In genomic region chr1:80626800-80627199, GRCm38 (mm10) we compare ENCODE assay signal across 17 mouse cellular contexts.
"Had no signal": no experiment of that assay in that cellular context is flagged by ENCODE, and none has a peak within 500 bp of the region (broad histone marks: within the 10 kb centered on the region; RNA-seq: fewer than 3 reads in every experiment).

No protein-coding gene starts in this region.

- H3K27ac ChIP-seq: liver, embryonic 14.5 days; midbrain, embryonic 13.5 days; midbrain, embryonic 15.5 days; neural tube, embryonic 12.5 days had no signal

- H3K4me3 ChIP-seq: megakaryocyte, embryonic 14.5 days; midbrain, embryonic 13.5 days; midbrain, embryonic 15.5 days; neural tube, embryonic 12.5 days had no signal

- H3K36me3 ChIP-seq: midbrain, embryonic 13.5 days; midbrain, embryonic 15.5 days; neural tube, embryonic 12.5 days had no signal

- ATAC-seq: midbrain, embryonic 13.5 days; midbrain, embryonic 15.5 days had no signal

- DNase-seq: lung, adult 18-20 months; lung, embryonic 14.5 days; lung, postnatal 10 days; lung, postnatal 4 days; retina, postnatal 1 day; right cerebral cortex, adult 18-20 months; right cerebral cortex, postnatal 25 days; right cerebral cortex, postnatal 4 days; spleen, adult 18-20 months; thymus, adult 2 months; thymus, postnatal 25 days; thymus, postnatal 4 days had no signal
